Mouse (Mus musculus) gastrocnemius, adult 8-10 months (tissue): ENCODE measurements around the gene Foxn3. TPM values are rescaled to one million over a fixed set of nuclear protein-coding genes. Genes with fewer than 3 reads are reported as not detected.

Source experiments
- DNase-seq, 2 experiments: peaks; one replicate each; pipeline ENCODE4 v3.0.0; 2022; ENCODE audit warnings: low spot score in 2 of 2
- total RNA-seq, 4 experiments: library from RNA; stranded (reverse); gene quantifications; 2 replicates each; pipeline ENCODE4 v1.2.4; 2022

Gene Foxn3
- 100 to 1,000 TPM; 171 to 255 (median 210) TPM for total RNA-seq

DNA sequence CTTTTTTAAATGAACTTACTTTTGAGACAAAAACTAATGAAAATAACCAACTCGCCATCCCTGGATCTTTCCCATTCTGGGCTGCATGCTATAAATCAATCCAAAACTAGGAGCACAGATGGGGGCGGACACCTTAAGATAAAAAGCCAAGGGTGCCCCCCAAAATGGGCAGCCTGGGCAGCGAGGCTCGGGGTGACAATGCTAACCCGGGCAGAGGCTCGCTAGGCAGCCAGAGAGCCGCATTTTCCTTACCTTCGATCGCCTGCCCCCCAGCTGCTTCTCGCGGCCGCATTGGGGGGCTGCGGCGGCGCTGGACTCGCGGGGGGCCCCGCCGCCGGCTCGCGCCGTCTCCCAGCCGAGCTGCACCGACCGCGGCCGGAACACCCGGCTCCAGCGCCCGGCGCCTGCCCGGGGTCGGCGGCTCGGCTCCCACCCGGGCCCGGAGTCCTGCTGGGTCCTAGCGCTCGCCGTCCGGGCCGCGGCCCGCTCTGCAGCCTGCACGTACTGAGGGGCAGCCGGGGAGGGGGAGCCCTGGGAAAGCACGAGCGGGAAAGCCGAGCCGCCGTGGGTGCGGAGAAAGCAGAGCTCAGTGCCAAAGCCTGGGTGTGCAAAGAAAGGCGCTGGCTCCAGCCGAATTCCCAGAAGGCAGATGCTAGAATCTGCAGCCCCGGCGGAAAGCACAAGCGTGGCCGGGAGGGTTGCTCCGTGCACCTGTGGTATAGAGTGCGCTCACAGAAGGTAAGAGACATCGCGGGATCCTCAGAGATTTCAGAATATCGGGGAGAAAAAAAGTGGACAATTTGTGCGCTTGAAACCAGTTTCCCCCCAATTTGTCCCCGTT, at the start of gene Foxn3:
Foxn3 (minus strand) TSS at position 364 of the 841 bp plus-strand sequence.
- DNase-seq = peak; percentile 45 to 59

DNA sequence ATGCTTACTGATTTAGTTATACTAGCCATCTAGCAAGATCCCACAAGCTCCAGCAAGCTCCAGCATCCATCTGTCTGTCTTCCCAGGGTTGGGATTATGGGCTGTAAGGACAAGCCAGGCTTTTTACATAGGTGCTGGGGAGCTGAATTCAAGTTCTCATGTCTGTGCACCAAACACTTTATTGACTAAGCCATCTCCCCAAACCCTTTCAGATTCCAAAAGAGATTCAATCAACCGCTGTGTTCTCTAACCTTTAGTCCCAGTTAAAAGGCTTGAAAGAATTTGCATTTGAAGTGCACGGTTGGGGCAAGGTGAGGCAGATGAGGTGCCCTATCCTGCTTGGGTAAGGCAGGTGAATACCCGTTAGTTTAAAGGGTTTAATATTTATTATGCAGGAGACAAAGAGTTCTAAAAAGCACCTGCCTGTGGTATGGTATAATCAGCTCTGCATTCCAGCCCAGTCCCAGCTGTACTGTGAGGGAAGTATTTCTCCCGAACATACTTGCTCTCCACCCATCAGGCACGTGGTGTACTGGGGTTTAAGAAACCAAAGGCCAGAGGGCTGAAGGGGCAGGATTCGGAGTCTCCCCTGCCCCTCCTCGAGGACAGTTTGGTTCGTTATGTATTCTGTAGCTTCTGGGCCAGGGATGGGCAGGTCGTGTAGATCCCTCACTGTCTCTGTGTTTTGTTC, 48.9 kb upstream of the Foxn3 start:
- no peak for DNase-seq

DNA sequence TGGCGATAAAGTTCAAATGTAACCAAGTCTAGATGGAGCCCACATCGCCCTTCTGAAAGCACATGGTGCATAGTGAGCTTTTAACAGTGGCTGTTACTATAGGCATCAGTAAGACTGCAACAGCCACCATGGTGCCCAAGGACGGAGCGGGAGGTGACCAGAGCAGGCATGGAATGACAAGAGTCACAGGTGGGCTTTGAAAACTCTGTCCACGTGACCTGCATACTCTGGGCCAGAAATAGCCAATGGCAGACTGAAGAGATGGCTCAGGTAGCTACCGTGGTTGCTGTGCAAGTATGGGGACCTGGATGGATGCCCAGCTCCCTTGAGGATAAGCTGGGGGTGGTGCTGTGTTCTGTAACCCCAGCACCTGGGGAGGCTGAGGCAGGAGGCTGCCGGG, 47.5 kb upstream of the Foxn3 start:
- no peak for DNase-seq

DNA sequence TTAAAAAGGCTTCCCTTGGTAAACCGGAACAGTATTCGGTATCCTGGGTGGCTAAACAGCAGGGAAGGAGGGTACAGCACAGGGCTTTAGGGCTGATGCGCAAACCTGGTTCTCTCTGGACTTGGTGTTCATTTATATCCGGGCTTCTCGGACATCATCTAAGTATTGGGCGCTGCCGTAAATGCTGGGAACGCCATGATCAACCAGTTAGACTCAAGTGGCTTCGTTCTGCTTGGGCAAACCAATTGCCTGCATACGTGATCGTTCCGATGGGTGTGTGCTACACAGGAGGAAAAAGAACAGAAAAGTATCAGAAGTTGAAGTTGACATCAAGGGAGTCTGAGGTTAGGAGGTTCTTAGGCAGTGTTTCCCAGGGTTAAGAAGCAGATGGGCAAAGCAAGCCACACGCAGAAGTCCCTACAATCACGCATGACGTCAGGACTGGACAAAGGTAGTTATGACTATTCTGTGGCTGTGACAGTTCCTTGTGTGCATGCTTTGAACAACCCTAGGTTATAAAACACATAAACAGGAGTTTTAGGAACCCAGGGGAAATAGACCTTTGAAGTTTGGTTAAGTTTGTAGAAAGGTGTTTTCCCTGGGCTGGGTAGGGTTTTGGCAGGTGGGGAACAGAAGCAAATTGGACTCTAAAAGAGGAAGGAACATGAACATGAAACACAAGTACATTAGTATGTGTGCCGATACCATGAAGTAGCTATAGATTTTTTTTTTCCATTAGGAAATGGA, 46.9 kb upstream of the Foxn3 start:
- DNase-seq = no peak

DNA sequence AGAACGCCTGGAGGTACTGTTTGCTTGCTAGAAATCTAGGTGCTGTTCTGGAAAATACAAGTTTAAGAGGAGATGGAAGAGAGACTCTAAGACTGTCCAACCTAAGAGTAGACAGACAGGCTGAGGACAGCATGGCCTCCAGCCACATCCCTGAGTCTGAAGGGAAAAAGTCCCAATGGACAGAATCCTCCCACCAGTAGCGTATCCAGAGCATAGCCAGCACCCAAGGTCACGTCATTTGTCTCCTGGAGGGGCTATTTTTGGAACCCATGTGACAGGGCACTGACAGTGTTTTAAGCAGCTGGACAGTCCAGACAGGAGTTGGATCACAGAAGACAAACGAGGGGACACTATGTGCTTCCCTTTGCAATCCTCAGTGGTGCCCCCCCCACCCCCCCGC, 46.3 kb upstream of the Foxn3 start:
- DNase-seq = peak; percentile 34 to 46

DNA sequence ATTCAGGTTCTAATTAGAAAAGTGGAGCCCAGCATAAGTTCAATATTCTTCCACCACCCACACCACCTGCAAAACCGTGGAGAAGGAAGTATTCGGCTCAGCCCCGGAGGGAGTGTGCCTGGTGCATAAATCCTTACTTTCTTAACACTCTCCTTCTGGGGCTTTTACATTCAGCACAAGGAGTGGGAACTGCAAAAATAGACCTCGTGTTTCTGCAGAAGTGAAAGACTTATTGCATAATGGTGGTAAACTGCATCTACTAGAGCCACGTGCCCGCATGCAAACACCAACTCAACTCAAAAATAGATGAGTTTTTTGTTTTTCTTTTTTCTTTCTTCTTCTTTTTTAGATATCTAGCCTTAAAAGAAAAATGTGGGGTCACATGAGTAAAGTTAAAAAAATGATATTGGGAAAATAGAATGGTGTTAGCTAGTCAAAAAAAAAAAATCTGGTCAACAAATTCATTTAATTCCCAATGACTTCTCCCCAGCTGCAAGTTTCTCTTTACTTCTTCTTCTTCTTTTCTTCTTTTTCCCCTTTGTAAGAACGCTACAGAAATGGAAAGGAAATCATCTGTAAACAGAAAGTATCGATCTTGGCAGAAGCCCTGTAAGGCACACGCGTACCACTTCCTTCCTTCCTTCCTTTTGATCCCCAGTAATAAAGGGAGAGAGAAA, 45.0 kb upstream of the Foxn3 start:
- no peak for DNase-seq

DNA sequence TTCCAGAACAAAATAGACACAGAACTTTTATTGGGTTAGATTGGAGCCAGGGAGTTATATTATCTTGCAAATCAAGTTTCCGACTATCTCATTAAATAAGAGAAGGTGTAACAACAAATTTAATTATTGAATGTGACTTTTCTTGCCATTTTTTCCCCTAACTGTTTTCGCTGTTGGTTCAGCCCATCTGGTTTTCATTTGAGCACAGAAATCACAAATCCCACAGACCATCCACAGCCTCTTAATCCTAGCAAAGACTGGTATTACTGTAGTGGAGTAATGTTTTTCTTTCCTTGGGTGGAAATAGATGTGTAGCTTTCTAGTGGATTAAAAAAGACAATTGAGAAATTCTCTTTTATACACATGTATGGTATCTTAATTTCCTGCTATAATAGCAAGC, 40.0 kb upstream of the Foxn3 start:
- DNase-seq = no peak

DNA sequence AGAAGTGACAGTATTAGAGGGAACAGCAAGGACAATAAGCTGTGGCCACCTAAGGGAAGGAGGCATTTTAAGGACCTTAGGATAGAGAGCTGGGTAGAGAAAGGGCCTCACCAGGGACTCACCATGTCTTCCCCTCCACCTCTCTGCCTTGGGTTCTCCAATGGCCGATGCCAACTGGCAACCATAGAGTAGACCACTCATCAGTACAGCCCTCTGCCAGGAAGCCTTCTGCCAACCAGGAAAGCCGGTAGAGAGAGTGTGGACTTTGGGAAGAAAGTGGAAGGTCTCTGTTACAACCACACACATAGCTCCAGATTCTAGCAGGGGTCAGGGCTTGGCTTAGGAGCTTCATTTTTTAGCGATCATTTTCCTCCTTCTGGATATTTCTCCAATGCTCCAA, 38.5 kb upstream of the Foxn3 start:
- no peak for DNase-seq

DNA sequence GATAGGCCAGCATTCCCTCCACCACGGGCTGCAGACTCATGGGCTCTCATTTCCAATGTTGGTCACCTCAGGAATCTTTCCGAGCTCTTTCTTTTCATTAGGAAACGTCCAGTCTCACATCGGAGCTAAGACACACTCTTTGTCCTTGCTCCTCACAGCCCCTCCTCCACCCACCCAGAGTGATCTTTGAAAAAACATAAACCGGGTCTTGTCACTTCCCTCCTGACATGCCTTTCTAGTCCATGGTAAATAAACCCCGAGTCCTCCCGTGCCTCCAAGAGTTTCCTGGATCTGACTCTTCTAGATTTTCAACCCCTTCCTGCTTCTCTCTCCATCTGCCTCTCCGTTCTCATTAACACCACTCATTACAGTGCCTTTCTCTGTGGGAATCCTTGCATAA, 38.0 kb upstream of the Foxn3 start:
- DNase-seq = no peak

DNA sequence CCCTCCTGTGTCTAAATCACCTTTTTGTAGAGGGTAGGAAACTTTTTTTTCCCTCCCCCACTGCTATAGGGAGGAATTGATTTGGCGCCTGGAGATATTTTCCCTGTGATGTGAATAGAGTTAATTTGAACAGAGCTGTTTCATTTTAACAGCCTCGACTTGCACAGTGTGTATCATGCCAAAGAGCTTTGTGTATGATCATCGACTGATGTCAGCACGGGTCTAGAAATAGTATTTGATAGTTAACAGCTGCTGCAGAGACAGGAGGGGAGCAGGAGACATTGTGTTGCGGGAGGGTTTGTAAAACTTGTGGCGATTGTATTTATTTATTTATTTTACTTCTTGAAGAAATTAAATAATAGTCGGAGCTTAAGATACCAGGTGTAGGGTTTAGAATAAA, 36.2 kb upstream of the Foxn3 start:
- DNase-seq = no peak

DNA sequence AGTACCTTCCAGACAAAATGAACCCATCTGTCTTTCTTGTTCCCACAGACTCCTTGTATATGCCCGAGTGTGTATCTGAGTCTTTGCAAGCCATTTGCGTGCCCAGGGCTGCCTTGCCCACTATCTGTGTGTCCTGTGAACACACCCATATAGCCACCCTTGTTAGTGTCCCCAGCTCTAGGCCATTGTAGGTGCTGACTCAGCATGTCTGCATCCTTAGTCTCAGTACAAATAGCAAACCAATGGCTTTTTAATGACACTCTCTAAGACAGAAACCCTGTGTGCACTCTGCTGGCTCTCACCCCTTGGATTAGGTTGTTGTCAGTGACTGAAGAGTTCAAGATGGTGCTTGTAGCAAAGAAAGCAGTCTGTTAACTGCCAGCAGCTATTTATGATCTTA, 33.0 kb upstream of the Foxn3 start:
- no peak for DNase-seq

DNA sequence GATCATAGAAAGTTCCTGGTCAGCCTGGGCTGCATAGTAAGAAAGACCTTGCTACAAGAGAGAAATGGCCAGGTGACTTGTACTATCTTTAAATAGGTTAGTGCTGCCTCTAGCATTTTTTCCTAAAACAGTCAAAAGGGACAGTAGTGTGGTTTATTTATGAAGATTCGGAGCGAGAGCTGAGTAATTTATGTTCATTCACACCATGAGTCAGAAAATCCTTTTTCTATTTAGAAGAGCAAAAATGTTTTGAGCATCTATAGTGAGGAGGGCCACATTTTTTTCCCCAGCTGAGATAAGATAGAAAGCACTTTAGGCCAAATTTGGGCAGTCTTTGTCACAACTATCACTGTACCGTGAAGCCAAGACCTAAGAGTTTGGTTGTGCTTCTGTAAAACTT, 24.0 kb upstream of the Foxn3 start:
- DNase-seq = no peak

DNA sequence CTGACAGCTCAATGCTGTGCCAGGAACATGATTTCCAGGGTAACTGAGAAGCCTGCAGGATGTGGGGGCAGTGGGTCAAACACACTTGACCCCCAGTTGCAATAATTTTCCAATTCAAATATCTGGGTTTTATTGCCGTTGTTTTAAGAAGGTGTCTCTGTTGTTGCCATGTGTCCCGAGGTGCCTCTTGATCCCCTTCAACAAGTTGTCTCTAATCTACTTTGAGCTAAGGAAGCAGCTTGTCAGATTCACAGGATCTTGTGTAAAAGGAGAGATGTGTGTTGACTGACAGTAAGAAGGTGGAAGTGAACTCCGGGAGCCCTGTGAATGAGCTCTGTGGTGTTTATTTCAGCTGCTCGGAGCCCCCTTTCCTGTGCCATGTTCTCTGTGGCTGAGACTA, 16.6 kb upstream of the Foxn3 start:
- no peak for DNase-seq

DNA sequence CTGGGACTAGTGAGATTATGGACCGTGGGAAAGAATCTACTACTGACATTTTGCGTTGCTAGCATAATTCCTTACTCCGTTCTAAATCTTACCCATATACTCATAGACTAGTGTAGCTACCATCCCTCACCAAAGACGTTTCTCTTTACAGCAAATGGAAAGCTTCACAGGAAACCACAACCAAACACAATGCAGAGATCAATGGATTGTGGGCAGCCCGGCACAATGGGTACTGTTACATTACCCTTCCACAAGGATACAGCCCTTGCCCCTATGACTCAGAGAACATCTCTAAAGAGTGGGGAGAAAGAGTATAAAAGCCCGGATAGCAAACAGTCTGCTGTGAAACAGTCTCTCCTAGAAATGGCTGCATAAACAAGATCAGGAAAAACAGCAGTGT, 13.3 kb upstream of the Foxn3 start:
- DNase-seq = no peak

DNA sequence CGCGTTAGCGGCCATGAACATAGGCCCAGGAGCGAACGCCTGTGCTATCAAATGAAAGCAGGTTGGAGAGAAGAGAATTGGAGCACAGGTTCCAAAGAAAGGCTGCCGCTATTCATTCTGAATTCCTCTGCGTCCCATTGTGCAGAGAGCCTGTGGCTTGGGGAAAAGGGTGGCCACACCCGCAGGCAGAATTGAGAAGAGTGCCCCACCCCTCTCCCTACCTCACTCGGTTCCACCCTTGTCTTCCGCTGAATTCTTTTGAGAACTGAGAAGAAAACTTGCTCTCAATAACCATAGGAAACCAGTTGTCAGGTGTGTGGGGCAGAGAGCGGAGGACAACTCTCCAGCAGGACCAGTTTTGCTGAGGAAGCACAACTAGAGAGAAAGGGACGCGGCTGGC, 10.9 kb upstream of the Foxn3 start:
- no peak for DNase-seq

DNA sequence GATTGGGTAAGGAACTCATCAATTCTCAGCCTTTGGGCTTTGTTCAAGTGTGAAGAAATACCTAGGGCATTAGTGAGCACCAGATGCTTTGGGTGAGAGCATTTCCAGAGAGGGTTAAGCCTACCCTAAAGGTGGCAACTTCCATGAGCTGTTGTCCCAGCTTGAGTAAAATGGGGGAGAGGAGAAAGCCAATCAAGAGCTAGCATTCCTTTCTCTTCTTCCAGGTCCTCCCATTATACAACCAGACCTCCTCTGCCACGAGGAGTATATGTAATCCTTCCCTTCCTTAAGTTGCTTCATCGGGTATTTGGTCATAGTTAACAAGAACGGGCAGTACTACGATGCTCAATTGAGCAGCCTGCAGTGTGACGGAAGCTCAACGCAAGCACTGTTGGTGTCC, 9.7 kb upstream of the Foxn3 start:
- DNase-seq = no peak

DNA sequence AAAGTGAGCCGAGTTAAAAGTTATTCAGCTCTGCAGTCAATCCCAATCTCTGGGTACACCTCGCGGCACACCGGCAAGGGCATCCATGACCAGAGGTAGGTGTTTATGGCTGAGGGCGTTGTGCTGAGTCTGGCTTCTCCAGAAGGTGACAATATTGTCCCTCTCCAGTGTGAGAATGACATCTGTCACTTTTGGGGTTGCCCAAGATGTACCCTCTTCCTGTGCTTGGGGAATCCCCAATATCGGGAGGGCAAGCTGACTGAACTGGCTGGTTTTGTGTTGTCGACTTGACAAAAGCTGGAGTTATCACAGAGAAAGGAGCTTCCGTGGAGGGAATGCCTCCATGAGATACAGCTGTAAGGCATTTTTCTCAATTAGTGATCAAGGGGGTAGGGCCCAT, 8.6 kb upstream of the Foxn3 start:
- DNase-seq = no peak

DNA sequence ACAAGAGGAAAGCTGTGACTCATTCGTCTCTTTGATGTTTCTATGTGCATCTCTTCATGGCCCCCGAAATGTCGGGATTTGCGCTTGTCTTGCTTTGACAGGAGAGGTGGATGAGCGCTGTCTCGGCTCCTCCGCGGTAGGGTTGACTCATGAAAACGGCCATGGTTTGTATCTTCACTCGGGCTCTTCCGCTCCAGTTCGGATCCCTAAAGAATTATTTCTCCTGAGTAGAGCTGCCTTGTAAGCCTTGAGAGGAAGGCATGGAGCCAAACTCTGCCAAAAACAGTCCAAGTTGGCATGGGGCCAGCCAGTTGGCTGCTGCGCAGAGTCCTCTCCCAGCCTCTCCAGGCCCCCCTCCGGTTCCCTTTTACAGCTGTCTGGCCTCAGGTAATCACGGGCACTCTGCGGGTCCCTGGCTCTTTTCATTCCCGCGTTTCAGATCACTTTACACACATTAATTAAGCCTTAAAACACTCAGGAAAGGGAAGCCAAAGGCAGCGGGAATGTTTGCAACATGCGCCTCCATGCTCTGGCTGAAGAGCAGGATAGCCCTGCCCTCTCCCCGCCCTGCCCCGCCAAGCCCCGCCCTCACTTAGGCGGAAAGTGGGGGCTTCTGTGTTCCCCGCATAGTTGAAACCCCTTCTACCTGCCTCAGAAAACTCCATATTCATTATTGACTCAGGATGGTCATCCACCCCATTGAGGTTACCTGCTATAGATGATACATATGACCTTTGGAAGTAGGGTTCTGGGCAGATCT, 7.0 kb upstream of the Foxn3 start:
- DNase-seq = peak; percentile 25 to 57

DNA sequence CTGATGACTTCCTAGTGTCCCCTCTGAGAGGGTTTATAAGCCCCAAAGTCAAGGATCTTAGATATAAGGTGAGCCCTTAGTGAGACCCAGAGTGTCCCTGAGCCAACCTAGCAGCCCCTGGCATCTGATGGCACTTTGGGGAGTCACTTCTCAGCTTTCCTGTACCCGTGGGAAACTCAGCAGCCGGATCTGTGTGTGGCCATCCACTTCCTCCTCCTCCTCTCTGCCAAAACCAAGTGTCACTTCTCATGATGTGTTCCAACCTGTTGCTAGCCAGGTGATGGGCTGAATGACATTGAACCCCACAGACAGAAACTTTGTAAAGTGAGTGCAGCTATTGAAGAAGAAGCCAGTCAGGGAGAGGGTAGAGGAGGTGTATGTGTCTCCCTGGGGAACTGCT, 2.2 kb upstream of the Foxn3 start:
- DNase-seq = no peak

DNA sequence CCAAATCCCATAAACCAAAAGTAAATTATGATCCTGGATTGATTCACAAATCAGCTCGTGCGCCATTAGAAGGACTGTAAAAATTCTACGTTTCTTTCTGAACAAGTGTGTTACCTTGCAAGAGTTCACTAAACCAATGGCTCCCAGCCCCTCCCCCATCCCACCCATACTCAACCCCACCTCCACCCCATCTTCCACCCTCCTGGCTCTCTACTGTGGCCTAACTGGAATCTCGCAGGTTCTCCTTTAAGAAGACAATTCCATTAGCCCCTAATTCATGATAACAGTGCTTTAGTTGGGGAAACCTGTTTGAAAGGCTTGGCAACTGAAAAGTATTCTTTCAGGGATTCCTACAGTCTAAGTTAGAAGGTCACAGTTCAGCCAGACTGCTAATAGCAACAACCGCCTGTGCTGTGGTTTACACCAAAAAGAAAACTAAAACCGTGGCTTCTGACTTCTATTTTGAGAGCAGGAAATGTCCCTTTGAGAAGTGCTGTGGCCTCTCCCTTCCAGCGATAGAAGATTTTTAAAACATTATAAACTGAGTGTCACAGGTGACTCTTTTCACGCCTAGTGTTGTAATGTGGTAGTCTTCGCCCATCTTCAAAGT, 1.0 kb upstream of the Foxn3 start:
- DNase-seq = no peak

DNA sequence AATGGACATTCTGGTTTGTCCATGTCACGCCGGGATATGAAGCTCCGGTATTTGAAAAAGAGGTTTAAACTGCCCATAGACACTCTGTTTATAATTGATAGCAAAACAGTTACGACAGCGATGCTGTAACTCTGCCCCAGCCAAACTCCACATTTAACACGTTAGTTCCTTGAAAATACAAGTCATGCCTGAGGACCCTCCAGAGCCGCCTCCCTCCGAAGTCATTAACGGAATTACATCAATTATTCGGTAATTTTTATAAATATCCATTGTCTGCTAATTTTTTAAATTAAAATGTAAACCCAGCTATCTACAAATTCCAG, 554 bp downstream of the Foxn3 start:
- no peak for DNase-seq
